Comparison of ENCODE assay signal across 21 mouse cellular contexts in genomic region chr1:107588642-107589041, GRCm38 (mm10). TPM values are rescaled to one million over a fixed set of nuclear protein-coding genes. Genes with fewer than 3 reads are reported as not detected.
DNase-seq lines count a peak whose midpoint lies in the region; ATAC-seq lines count a peak whose summit lies in the region.
"Had no signal": no experiment of that assay in that cellular context is flagged by ENCODE, and none has a peak within 500 bp of the region (broad histone marks: within the 10 kb centered on the region; RNA-seq: fewer than 3 reads in every experiment).

No protein-coding gene starts in this region.

- peak; percentile 18; the same call in 1 of the 2 replicates for ATAC-seq in frontal cortex, adult (ENCODE audit: low TSS enrichment)
- no peak for ATAC-seq in kidney, embryonic 14.5 days (ENCODE audit: low FRiP score, low TSS enrichment)
- ATAC-seq: liver, embryonic 12.5 days; midbrain, embryonic 16.5 days had no signal

- WGBS in kidney, embryonic 14.5 days: 42% methylated on average over 1 of the region's 1 CpGs

- no peak overlapping the region for H3K4me3 ChIP-seq in kidney, embryonic 14.5 days (ENCODE audit: low read length)
- H3K4me3 ChIP-seq: embryonic facial prominence, embryonic 12.5 days; erythroblast, embryonic 14.5 days; heart, embryonic 13.5 days; layer of hippocampus, adult 2 months; liver, embryonic 12.5 days had no signal

- no peak overlapping the region for H3K27ac ChIP-seq in kidney, embryonic 14.5 days (ENCODE audit: low read depth, low read length)
- H3K27ac ChIP-seq: embryonic facial prominence, embryonic 12.5 days; heart, embryonic 13.5 days; liver, embryonic 12.5 days had no signal

- no peaks in the 10 kb centered on the region for H3K36me3 ChIP-seq in kidney, embryonic 14.5 days (ENCODE audit: control insufficient read depth, insufficient read depth, low read length)
- H3K36me3 ChIP-seq: embryonic facial prominence, embryonic 12.5 days; heart, embryonic 13.5 days; liver, embryonic 12.5 days had no signal

- no peaks in the 10 kb centered on the region for H3K4me1 ChIP-seq in kidney, embryonic 14.5 days (ENCODE audit: control insufficient read depth, insufficient read depth, low read length)
- H3K4me1 ChIP-seq: liver, embryonic 12.5 days had no signal

- no peak for DNase-seq in frontal cortex, adult 2 months (ENCODE audit: extremely low spot score in 1 of 2, low spot score in 1 of 2)
- DNase-seq in retina, embryonic 14.5 days (ENCODE audit: low spot score): peak; percentile 30
- DNase-seq in retina, postnatal 1 day: no peak
- peak; percentile 63 to 73 for DNase-seq in cerebellum, adult 18-20 months
- peak; percentile 62 to 75 for DNase-seq in cerebellum, postnatal 25 days
- no peak for DNase-seq in liver
- DNase-seq: adrenal gland, adult 2 months; gastrocnemius, postnatal 10 days; heart, adult 11 months; kidney, adult 18-20 months; kidney, postnatal 14 days; lung, adult 2 months; thymus, postnatal 36 days had no signal

- H3K4me2 ChIP-seq in kidney, embryonic 14.5 days (replicated peaks; ENCODE audit: low read depth, low read length): no peak overlapping the region
- H3K4me2 ChIP-seq: embryonic facial prominence, embryonic 12.5 days; heart, embryonic 13.5 days; liver, embryonic 12.5 days had no signal

- H3K9me3 ChIP-seq in kidney, embryonic 14.5 days (ENCODE audit: control insufficient read depth, low read length): no peaks in the 10 kb centered on the region
- H3K9me3 ChIP-seq: embryonic facial prominence, embryonic 12.5 days; heart, embryonic 13.5 days; liver, embryonic 12.5 days had no signal

- no peaks in the 10 kb centered on the region for H3K27me3 ChIP-seq in kidney, embryonic 14.5 days (ENCODE audit: control insufficient read depth, insufficient read depth, low read length)
- H3K27me3 ChIP-seq: embryonic facial prominence, embryonic 12.5 days; heart, embryonic 13.5 days; liver, embryonic 12.5 days had no signal

- no peak overlapping the region for H3K9ac ChIP-seq in kidney, embryonic 14.5 days (ENCODE audit: low read depth, low read length)
- H3K9ac ChIP-seq: embryonic facial prominence, embryonic 12.5 days; heart, embryonic 13.5 days; liver, embryonic 12.5 days had no signal

RNA-seq across cellular contexts. Expression of gene Serpinb8, which starts 1.2 kb away (rescaled TPM):
- 6.8 and 7.3 TPM in 2 replicates for polyA plus RNA-seq in frontal cortex, adult 2 months (2012; rRNA removed)
- 0.49 and 0.57 TPM in 2 replicates for polyA plus RNA-seq in kidney, embryonic 14.5 days (2014; fragmentation: Nextera tagmentation; extraction: Ambion mirVana)
- polyA plus RNA-seq: erythroblast, embryonic 14.5 days had no signal

Comparison
In these comparisons a context has a peak if more than half of its experiments do, and no peak if none do; other contexts are left out.
1. DNase-seq: peak in retina, embryonic 14.5 days (single experiment), cerebellum, adult 18-20 months (2 of 2) and cerebellum, postnatal 25 days (2 of 2); none in frontal cortex, adult 2 months (0 of 2), retina, postnatal 1 day (single experiment) and liver (single experiment).